Mouse (Mus musculus) limb, embryonic 13.5 days (tissue): ENCODE measurements around the gene Bcl2. TPM values are rescaled to one million over a fixed set of nuclear protein-coding genes. Genes with fewer than 3 reads are reported as not detected.

Experiments used
- microRNA-seq: library from miRNA; unstranded; fragments of <30 nt; microRNA quantifications from one replicate; pipeline ENCODE4, GENCODE M21; 2016
- polyA plus RNA-seq: library from polyadenylated mRNA; unstranded; fragments of >200 nt; fragmentation: Nextera tagmentation; extraction: Ambion mirVana; gene quantifications from 2 replicates; pipeline ENCODE4 v1.2.1, GENCODE M21; 2015

Gene Bcl2
- polyA plus RNA-seq, 1 experiment from 2014 or later: 33.3 TPM

Small RNAs within 50 kb of the gene (microRNA-seq; reads per million reads assigned to microRNA genes)
- gene Mir3473f: not detected

Other genes with a start within 250 kb of the Bcl2 start
- 13.0 and 13.3 TPM in 2 replicates for gene Kdsr, start 45.5 kb upstream of the Bcl2 start, polyA plus RNA-seq
- 61.4 and 66.6 TPM in 2 replicates for gene Vps4b, start 82.5 kb upstream of the Bcl2 start, polyA plus RNA-seq
- gene Serpinb5, start 146.9 kb upstream of the Bcl2 start, polyA plus RNA-seq: 0.56 and 0.88 TPM in 2 replicates
- gene Serpinb12, start 220.2 kb upstream of the Bcl2 start, polyA plus RNA-seq: 0.59 and 0.70 TPM in 2 replicates